Mouse (Mus musculus) bone marrow macrophage, adult 2 months (primary cell): Measurements from ENCODE around the gene Klf2.

Experiments used
- CTCF ChIP-seq: IDR thresholded peaks from 2 replicates; pipeline ENCODE4 v1.5.1; 2012; ENCODE audit warnings: low read depth, mild to moderate bottlenecking, low read length, moderate library complexity
- POLR2A ChIP-seq: IDR thresholded peaks from 2 replicates; pipeline ENCODE4 v1.6.1; 2012; ENCODE audit warnings: mild to moderate bottlenecking, low read depth, low read length, borderline replicate concordance

DNA sequence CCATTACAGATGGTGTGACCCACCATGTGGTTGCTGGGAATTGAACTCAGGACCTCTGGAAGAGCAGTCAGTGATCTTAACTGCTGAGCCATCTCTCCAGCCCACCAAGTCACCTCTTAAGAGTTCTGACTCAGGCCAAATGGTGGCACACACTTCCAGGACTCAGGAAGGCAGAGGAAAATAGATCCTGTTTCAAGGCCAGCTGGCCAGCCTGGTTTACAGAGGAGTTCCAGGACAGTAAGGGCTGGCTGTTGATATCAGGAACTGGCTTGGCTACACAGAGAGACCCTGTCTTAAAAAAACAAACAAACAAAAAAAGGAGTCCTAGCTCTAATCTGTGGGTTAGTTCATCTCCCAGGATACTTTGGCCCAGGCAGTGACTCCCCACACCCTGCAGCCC, 18.2 kb downstream of the Klf2 start:
- TF ChIP-seq POLR2A (no peak), CTCF (no peak)
